Mouse (Mus musculus) forebrain, embryonic 13.5 days (tissue): Measurements from ENCODE around the gene Bicc1. TPM values are rescaled to one million over a fixed set of nuclear protein-coding genes. Genes with fewer than 3 reads are reported as not detected.

Experiments used
- ATAC-seq: fragments of 200-750 bp; cut with Nextera tagmentation; 2 replicates; pipeline ENCODE4 v1.8.0; 2017
- H3K27ac ChIP-seq: fragments of 300-500 bp; sonication (generic); 2 replicates; pipeline ENCODE4 v1.5.1; 2015; ENCODE audit warnings: inconsistent platforms, mild to moderate bottlenecking, moderate library complexity
- H3K27me3 ChIP-seq: fragments of 300-500 bp; sonication (generic); 2 replicates; pipeline ENCODE4 v1.6.1; 2015; ENCODE audit warnings: mild to moderate bottlenecking, inconsistent platforms
- H3K36me3 ChIP-seq: fragments of 300-500 bp; sonication (generic); 2 replicates; pipeline ENCODE4 v1.6.1; 2015; ENCODE audit warnings: mild to moderate bottlenecking, inconsistent platforms; ENCODE audit not compliant: poor library complexity, severe bottlenecking
- H3K4me1 ChIP-seq: fragments of 300-500 bp; sonication (generic); 2 replicates; pipeline ENCODE4 v1.6.1; 2015; ENCODE audit warnings: inconsistent platforms
- H3K4me2 ChIP-seq: fragments of 300-500 bp; sonication (generic); 2 replicates; pipeline ENCODE4 v1.6.1; 2015; ENCODE audit warnings: inconsistent platforms, mild to moderate bottlenecking, moderate library complexity
- H3K4me3 ChIP-seq: fragments of 300-500 bp; sonication (generic); 2 replicates; pipeline ENCODE4 v1.5.1; 2015; ENCODE audit warnings: mild to moderate bottlenecking, inconsistent platforms
- H3K9ac ChIP-seq: fragments of 300-500 bp; sonication (generic); 2 replicates; pipeline ENCODE4 v1.6.1; 2015; ENCODE audit warnings: mild to moderate bottlenecking, inconsistent platforms
- H3K9me3 ChIP-seq: fragments of 300-500 bp; sonication (generic); replicated peaks from 2 replicates; pipeline ENCODE4 v1.6.1; 2016; ENCODE audit warnings: inconsistent platforms
- WGBS: fragments of 180-500 bp; shearing (Covaris S2); methylation state at CpG from one replicate; pipeline ENCODE4 v1.1.7; 2015; 5-methylcytosine and 5-hydroxymethylcytosine counted together
- polyA plus RNA-seq: library from polyadenylated mRNA; unstranded; fragments of >200 nt; fragmentation: Nextera tagmentation; extraction: Ambion mirVana; gene quantifications from 2 replicates; pipeline ENCODE4 v1.2.1, GENCODE M21; 2015

The Bicc1 gene
- 2.2 and 2.7 TPM in 2 replicates for polyA plus RNA-seq

DNA sequence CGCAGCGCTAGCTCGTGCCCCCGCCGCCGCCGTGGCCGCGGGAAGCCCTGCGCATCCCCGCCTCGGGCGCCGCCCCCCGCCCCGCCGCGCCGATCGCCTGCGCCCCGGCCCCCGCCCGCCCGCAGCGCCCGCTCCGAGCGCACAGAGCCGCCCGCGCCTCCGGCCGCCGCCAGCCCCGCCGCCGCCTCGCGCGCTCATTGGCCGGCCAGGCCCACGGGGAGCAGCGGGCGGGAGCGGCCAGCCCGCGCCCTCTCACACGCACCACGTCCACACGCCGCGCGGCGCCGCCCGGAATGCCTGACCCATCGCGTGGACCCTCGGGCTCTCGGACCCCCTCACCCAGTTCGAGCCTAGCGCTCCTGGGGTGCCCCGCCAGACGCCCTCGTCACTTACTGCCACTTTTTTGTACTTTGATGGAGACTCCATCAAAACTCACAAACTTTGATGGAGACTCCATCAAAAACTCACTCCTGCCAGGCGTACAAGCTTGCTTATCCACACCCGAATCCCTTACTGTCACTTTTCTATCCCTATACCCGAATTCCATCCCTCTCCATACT is at the start of gene Bicc1:
Gene Bicc1, minus strand, starts transcription at position 25 of the 560 bp plus-strand sequence.
- Histone ChIP-seq H3K9me3 (no peaks in the 10 kb centered on the region), H3K27ac (no peak within 1 kb of the TSS), H3K27me3 (peaks cover 14% of the 10 kb centered on the region), H3K4me2 (peak within 1 kb of the TSS; percentile 96), H3K4me3 (peak within 1 kb of the TSS; percentile 66), H3K36me3 (no peaks in the 10 kb centered on the region), H3K4me1 (peaks cover 14% of the 10 kb centered on the region), H3K9ac (peak within 1 kb of the TSS; percentile 75)
- 2% methylated on average over 31 of the region's 69 CpGs for WGBS
- peak; percentile 86 for ATAC-seq

DNA sequence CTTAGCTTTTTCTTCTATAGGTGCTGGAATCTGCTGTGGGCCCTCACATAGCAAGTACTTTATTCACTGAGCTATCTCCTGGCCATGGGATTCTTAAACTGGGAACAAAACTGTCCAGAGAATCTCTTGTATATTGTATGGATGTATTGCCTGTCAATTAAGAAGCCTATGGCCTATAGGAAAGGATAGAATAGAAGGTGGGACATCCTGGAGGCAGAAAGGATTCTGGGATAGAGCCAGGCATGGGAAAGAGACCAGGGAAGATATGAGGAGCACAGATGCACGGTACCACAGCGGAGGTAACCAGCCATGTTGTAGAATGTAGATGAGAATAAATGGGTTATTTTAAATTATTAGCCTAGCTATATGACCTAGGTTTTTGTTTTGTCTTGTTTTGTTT is 42.0 kb upstream of the Bicc1 start:
- no peak overlapping the region for H3K9ac ChIP-seq
- no peak overlapping the region for H3K4me3 ChIP-seq
- no peak for ATAC-seq
- H3K27me3 ChIP-seq, result no peaks in the 10 kb centered on the region
- no peaks in the 10 kb centered on the region for H3K4me1 ChIP-seq
- no peaks in the 10 kb centered on the region for H3K36me3 ChIP-seq
- H3K27ac ChIP-seq, result no peak overlapping the region
- no peaks in the 10 kb centered on the region for H3K9me3 ChIP-seq
- H3K4me2 ChIP-seq, result no peak overlapping the region
- WGBS, result 92% methylated on average over 2 of the region's 2 CpGs

GRCm38 (mm10) chr10:71200964-71201363 is 41.5 kb upstream of the Bicc1 start:
- WGBS, result 71% methylated on average over 5 of the region's 5 CpGs
- no peaks in the 10 kb centered on the region for H3K36me3 ChIP-seq
- H3K9me3 ChIP-seq, result no peaks in the 10 kb centered on the region
- no peak overlapping the region for H3K4me2 ChIP-seq
- H3K4me3 ChIP-seq, result no peak overlapping the region
- H3K9ac ChIP-seq, result no peak overlapping the region
- no peaks in the 10 kb centered on the region for H3K4me1 ChIP-seq
- no peak for ATAC-seq
- H3K27ac ChIP-seq, result no peak overlapping the region
- H3K27me3 ChIP-seq, result no peaks in the 10 kb centered on the region

GRCm38 (mm10) chr10:71198676-71199075 is 39.2 kb upstream of the Bicc1 start:
- Histone ChIP-seq H3K4me1 (no peaks in the 10 kb centered on the region), H3K9me3 (no peaks in the 10 kb centered on the region), H3K4me3 (no peak overlapping the region), H3K9ac (no peak overlapping the region), H3K36me3 (no peaks in the 10 kb centered on the region), H3K27me3 (no peaks in the 10 kb centered on the region), H3K4me2 (no peak overlapping the region), H3K27ac (no peak overlapping the region)
- 93% methylated on average over 8 of the region's 8 CpGs for WGBS
- no peak for ATAC-seq

- no peak for ATAC-seq
- H3K36me3 ChIP-seq, result no peaks in the 10 kb centered on the region
- H3K4me3 ChIP-seq, result no peak overlapping the region
- no peaks in the 10 kb centered on the region for H3K9me3 ChIP-seq
- H3K4me2 ChIP-seq, result no peak overlapping the region
- no peak overlapping the region for H3K27ac ChIP-seq
- H3K4me1 ChIP-seq, result no peaks in the 10 kb centered on the region
- WGBS, result 83% methylated on average over 14 of the region's 14 CpGs
- H3K27me3 ChIP-seq, result no peaks in the 10 kb centered on the region
- H3K9ac ChIP-seq, result no peak overlapping the region
Measured at GRCm38 (mm10) chr10:71197036-71197785, 37.7 kb upstream of the Bicc1 start.

DNA sequence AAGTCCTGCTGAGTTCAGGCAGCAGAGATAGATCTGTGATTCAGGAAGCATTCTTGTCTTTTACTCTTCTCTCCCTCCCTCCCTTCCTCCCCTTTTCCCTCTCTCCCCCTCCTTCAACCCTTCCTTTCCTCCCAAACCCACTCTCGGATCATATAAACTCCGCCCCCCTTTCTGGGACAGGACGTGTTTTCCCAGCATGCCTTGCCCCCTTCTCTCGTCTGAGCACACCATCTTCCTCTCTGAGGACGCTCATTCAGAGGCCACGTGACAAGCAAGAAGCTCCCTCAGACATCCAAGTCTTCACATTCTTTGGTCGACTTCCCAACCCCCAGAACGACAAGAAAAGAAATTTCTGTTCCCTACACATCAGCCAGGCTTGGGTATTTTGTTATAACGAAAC is 36.0 kb upstream of the Bicc1 start:
- H3K27ac ChIP-seq, result no peak overlapping the region
- WGBS, result 55% methylated on average over 9 of the region's 9 CpGs
- no peak overlapping the region for H3K4me3 ChIP-seq
- H3K9me3 ChIP-seq, result no peaks in the 10 kb centered on the region
- no peaks in the 10 kb centered on the region for H3K4me1 ChIP-seq
- H3K27me3 ChIP-seq, result no peaks in the 10 kb centered on the region
- no peaks in the 10 kb centered on the region for H3K36me3 ChIP-seq
- ATAC-seq, result no peak
- H3K9ac ChIP-seq, result no peak overlapping the region
- no peak overlapping the region for H3K4me2 ChIP-seq

DNA sequence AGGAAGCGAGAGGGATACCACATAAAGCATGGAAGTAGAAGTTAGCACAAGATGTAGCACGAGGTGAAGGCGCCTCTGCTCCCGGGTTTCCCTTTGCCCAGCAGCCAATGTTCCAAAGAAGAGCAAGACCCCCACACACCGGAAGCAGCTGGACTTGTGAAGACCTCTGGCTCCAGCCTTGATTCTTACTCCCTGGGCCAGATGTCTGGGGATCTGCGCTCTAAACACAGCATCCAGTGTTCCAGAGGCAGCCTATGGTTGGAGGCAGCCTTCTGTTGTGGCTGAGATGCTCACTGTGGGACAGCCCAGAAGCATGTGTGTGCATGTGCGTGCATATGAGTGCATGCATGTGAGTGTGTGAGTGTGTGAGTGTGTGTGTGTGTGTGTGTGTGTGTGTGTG is 35.2 kb upstream of the Bicc1 start:
- Histone ChIP-seq H3K4me2 (no peak overlapping the region), H3K27ac (no peak overlapping the region), H3K27me3 (no peaks in the 10 kb centered on the region), H3K4me3 (no peak overlapping the region), H3K36me3 (no peaks in the 10 kb centered on the region), H3K9me3 (no peaks in the 10 kb centered on the region), H3K9ac (no peak overlapping the region), H3K4me1 (no peaks in the 10 kb centered on the region)
- WGBS, result 89% methylated on average over 7 of the region's 7 CpGs
- ATAC-seq, result no peak

- ATAC-seq, result no peak
- no peak overlapping the region for H3K4me3 ChIP-seq
- H3K27ac ChIP-seq, result no peak overlapping the region
Measured at GRCm38 (mm10) chr10:71193319-71193718, 33.8 kb upstream of the Bicc1 start.

DNA sequence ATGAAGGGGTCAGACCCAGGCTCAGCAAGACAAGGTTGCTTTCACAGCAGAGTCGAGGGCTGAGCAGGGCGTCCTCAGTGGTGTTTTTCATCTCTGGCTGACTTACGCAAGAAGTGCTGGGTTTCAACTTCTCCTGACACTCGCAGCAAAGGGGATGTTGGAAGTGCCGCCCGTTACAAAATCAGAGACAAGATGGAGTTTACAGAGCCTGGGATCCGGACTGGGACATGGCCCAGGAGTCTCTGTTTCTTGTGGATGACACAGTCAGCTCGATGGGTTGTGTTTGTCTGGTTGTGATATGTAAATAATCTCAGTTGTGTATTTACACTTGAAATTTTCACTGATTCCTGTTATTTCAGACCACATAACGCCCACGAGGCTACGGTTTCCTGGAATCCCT is 33.4 kb upstream of the Bicc1 start:
- ATAC-seq, result no peak
- Histone ChIP-seq H3K4me1 (no peaks in the 10 kb centered on the region), H3K27ac (no peak overlapping the region), H3K9ac (no peak overlapping the region), H3K9me3 (no peaks in the 10 kb centered on the region), H3K4me2 (no peak overlapping the region), H3K27me3 (no peaks in the 10 kb centered on the region), H3K36me3 (no peaks in the 10 kb centered on the region), H3K4me3 (no peak overlapping the region)
- WGBS, result 80% methylated on average over 11 of the region's 11 CpGs

More at GRCm38 (mm10) chr10:71193319-71193718, 33.8 kb upstream of the Bicc1 start:
- Histone ChIP-seq H3K9ac (no peak overlapping the region), H3K27me3 (no peaks in the 10 kb centered on the region), H3K9me3 (no peaks in the 10 kb centered on the region), H3K4me2 (no peak overlapping the region), H3K36me3 (no peaks in the 10 kb centered on the region), H3K4me1 (no peaks in the 10 kb centered on the region)
- 59% methylated on average over 7 of the region's 7 CpGs for WGBS

- no peak for ATAC-seq
- 87% methylated on average over 4 of the region's 4 CpGs for WGBS
- H3K27me3 ChIP-seq, result no peaks in the 10 kb centered on the region
- no peaks in the 10 kb centered on the region for H3K9me3 ChIP-seq
- no peak overlapping the region for H3K27ac ChIP-seq
- H3K36me3 ChIP-seq, result no peaks in the 10 kb centered on the region
- H3K4me1 ChIP-seq, result no peaks in the 10 kb centered on the region
- H3K4me3 ChIP-seq, result no peak overlapping the region
- H3K4me2 ChIP-seq, result no peak overlapping the region
- no peak overlapping the region for H3K9ac ChIP-seq
Measured at GRCm38 (mm10) chr10:71188681-71189080, 29.2 kb upstream of the Bicc1 start.

DNA sequence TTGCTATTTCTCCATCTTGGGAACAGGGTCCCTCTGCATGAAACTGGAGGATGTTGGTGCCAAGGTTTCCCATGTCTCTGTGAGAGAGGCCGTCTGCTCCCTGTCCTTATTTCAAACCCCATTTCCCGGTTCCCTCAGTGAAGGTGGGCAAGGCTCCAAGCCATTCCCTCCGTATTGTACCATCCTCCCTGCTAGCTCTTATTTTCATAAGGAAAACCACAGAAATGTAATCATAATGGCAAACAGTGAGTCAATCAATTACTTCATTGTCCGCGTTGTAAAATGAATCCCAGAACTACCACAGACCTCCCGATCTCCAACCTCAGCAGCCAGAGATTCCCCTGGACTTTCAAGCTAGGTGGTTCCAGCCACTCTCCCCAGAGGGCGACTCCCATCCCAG is 25.6 kb upstream of the Bicc1 start:
- H3K27ac ChIP-seq, result no peak overlapping the region
- no peak overlapping the region for H3K9ac ChIP-seq
- no peak overlapping the region for H3K4me2 ChIP-seq
- no peak for ATAC-seq
- H3K4me3 ChIP-seq, result no peak overlapping the region
- 89% methylated on average over 7 of the region's 7 CpGs for WGBS
- H3K9me3 ChIP-seq, result peaks cover 3% of the 10 kb centered on the region; the same call in 1 of the 2 replicates
- no peaks in the 10 kb centered on the region for H3K27me3 ChIP-seq
- no peaks in the 10 kb centered on the region for H3K4me1 ChIP-seq
- H3K36me3 ChIP-seq, result no peaks in the 10 kb centered on the region

GRCm38 (mm10) chr10:71183339-71184031 is 24.0 kb upstream of the Bicc1 start:
- Histone ChIP-seq H3K4me2 (no peak overlapping the region), H3K4me3 (no peak overlapping the region), H3K27ac (no peak overlapping the region), H3K9me3 (peaks cover 3% of the 10 kb centered on the region; the same call in 1 of the 2 replicates), H3K27me3 (no peaks in the 10 kb centered on the region), H3K36me3 (no peaks in the 10 kb centered on the region), H3K9ac (no peak overlapping the region), H3K4me1 (no peaks in the 10 kb centered on the region)
- ATAC-seq, result no peak
- WGBS, result 61% methylated on average over 7 of the region's 7 CpGs
